Mouse (Mus musculus): ENCODE measurements at regions not wholly inside any gene's neighbourhood (a gene's known extent, or its start where the extent isn't known, plus 50 kb on each side); places are given as distances from the start of the nearest gene placed in this dataset.

DNA sequence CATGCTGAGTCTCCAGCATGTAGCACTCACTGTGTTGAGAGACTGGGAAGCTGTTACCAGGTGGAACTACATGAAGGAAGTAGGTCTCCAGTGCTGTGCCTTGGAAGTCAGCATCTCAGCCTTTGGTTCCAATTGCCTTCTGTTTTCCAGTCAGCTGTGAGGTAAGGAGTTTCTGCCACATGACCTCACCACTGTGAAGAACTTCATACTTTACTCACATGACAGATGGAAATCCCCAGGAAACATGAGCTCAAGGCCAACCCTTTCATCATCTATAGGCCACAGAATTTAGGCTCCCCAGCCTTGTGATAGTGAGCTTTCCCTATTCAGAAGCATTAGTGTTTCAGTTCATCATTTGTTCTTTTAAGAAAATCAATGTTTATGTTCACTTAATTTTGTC is 314.4 kb upstream of the Ngly1 start:
- TF ChIP-seq CTCF (IDR thresholded peaks at IDR 0.05; ENCODE audit: low read depth), result no peak
- TF ChIP-seq EP300 (IDR thresholded peaks at IDR 0.05; ENCODE audit: low read depth), result no peak
